Mouse (Mus musculus): ENCODE results near the gene Pkig. TPM values are rescaled to one million over a fixed set of nuclear protein-coding genes. Genes with fewer than 3 reads are reported as not detected.
A peak's percentile ranks its signal among the peaks of the same experiment; 100 is the strongest.

Pkig gene
- polyA plus RNA-seq, 1 experiment, result 138 TPM

GRCm38 (mm10) chr2:163657486-163657885 is 700 bp upstream of the Pkig start:
- WGBS, result 86% methylated on average over 2 of the region's 2 CpGs
- peaks cover 1% of the 10 kb centered on the region; the same call in 1 of the 2 replicates for H3K36me3 ChIP-seq (ENCODE audit: control insufficient read depth, insufficient read depth, low read length)
- peaks cover 15% of the 10 kb centered on the region; the same call in 1 of the 2 replicates for H3K4me1 ChIP-seq (ENCODE audit: control insufficient read depth, insufficient read depth, insufficient read length)
- no peak for DNase-seq (ENCODE audit: low read depth in 1 of 2, low spot score in 2 of 2)
- H3K27ac ChIP-seq (ENCODE audit: insufficient read depth, low read length), result no peak overlapping the region
- TF ChIP-seq POLR2A (IDR thresholded peaks at IDR 0.05; ENCODE audit: low read depth, low read length), result no peak
- no peak for TF ChIP-seq CTCF (IDR thresholded peaks at IDR 0.05; ENCODE audit: extremely low read depth, insufficient read depth, insufficient read length, insufficient replicate concordance)
- no peaks in the 10 kb centered on the region for H3K27me3 ChIP-seq (ENCODE audit: control insufficient read depth, insufficient read depth, low read length)
- no peak overlapping the region for H3K4me3 ChIP-seq (ENCODE audit: extremely low read depth, insufficient read depth, insufficient read length)

- Histone ChIP-seq H3K27me3 (ENCODE audit: control insufficient read depth, insufficient read depth, low read length) (no peaks in the 10 kb centered on the region), H3K4me1 (ENCODE audit: control insufficient read depth, insufficient read depth, insufficient read length) (peaks cover 16% of the 10 kb centered on the region), H3K36me3 (ENCODE audit: control insufficient read depth, insufficient read depth, low read length) (peaks cover 1% of the 10 kb centered on the region; the same call in 1 of the 2 replicates), H3K27ac (ENCODE audit: insufficient read depth, low read length) (peak overlapping the region; percentile 95), H3K4me3 (ENCODE audit: extremely low read depth, insufficient read depth, insufficient read length) (peak overlapping the region; percentile 94)
- whole genome bisulfite sequencing, result 4% methylated on average over 8 of the region's 8 CpGs
- TF ChIP-seq POLR2A (IDR thresholded peaks at IDR 0.05; ENCODE audit: low read depth, low read length), result no peak
- TF ChIP-seq CTCF (IDR thresholded peaks at IDR 0.05; ENCODE audit: extremely low read depth, insufficient read depth, insufficient read length, insufficient replicate concordance), result no peak
- no peak for DNase-seq (ENCODE audit: low read depth in 1 of 2, low spot score in 2 of 2)
These were observed 755 bp downstream of the Pkig start for GRCm38 (mm10) chr2:163658941-163659340.

- H3K4me3 ChIP-seq (ENCODE audit: extremely low read depth, insufficient read depth, insufficient read length), result peak overlapping the region; percentile 94
- WGBS, result 73% methylated on average over 12 of the region's 12 CpGs
These were observed 1.2 kb downstream of the Pkig start for GRCm38 (mm10) chr2:163659431-163659830.

GRCm38 (mm10) chr2:163660103-163660701 is 2.0 kb downstream of the Pkig start:
- 41% methylated on average over 5 of the region's 5 CpGs for WGBS
- Histone ChIP-seq H3K36me3 (ENCODE audit: control insufficient read depth, insufficient read depth, low read length) (peaks cover 1% of the 10 kb centered on the region; the same call in 1 of the 2 replicates), H3K4me1 (ENCODE audit: control insufficient read depth, insufficient read depth, insufficient read length) (peaks cover 28% of the 10 kb centered on the region), H3K27me3 (ENCODE audit: control insufficient read depth, insufficient read depth, low read length) (no peaks in the 10 kb centered on the region), H3K4me3 (ENCODE audit: extremely low read depth, insufficient read depth, insufficient read length) (peak overlapping the region; percentile 24), H3K27ac (ENCODE audit: insufficient read depth, low read length) (peak overlapping the region; percentile 95)
- no peak for TF ChIP-seq CTCF (IDR thresholded peaks at IDR 0.05; ENCODE audit: extremely low read depth, insufficient read depth, insufficient read length, insufficient replicate concordance)
- TF ChIP-seq POLR2A (IDR thresholded peaks at IDR 0.05; ENCODE audit: low read depth, low read length), result no peak
- no peak for DNase-seq (ENCODE audit: low read depth in 1 of 2, low spot score in 2 of 2)

More at GRCm38 (mm10) chr2:163659431-163659830, 1.2 kb downstream of the Pkig start:
- Histone ChIP-seq H3K27ac (ENCODE audit: insufficient read depth, low read length) (peak overlapping the region; percentile 95), H3K4me1 (ENCODE audit: control insufficient read depth, insufficient read depth, insufficient read length) (peaks cover 21% of the 10 kb centered on the region), H3K27me3 (ENCODE audit: control insufficient read depth, insufficient read depth, low read length) (no peaks in the 10 kb centered on the region), H3K36me3 (ENCODE audit: control insufficient read depth, insufficient read depth, low read length) (peaks cover 1% of the 10 kb centered on the region; the same call in 1 of the 2 replicates)
- TF ChIP-seq POLR2A (IDR thresholded peaks at IDR 0.05; ENCODE audit: low read depth, low read length) (no peak), CTCF (IDR thresholded peaks at IDR 0.05; ENCODE audit: extremely low read depth, insufficient read depth, insufficient read length, insufficient replicate concordance) (no peak)
- DNase-seq (ENCODE audit: low read depth in 1 of 2, low spot score in 2 of 2), result peak in 1 of 2 experiments; percentile 35

GRCm38 (mm10) chr2:163661371-163661850 is 3.2 kb downstream of the Pkig start:
- Histone ChIP-seq H3K27me3 (ENCODE audit: control insufficient read depth, insufficient read depth, low read length) (no peaks in the 10 kb centered on the region), H3K27ac (ENCODE audit: insufficient read depth, low read length) (peak overlapping the region; percentile 95), H3K4me1 (ENCODE audit: control insufficient read depth, insufficient read depth, insufficient read length) (peaks cover 34% of the 10 kb centered on the region), H3K4me3 (ENCODE audit: extremely low read depth, insufficient read depth, insufficient read length) (peak overlapping the region; percentile 12; the same call in 1 of the 2 replicates), H3K36me3 (ENCODE audit: control insufficient read depth, insufficient read depth, low read length) (peaks cover 1% of the 10 kb centered on the region; the same call in 1 of the 2 replicates)
- 58% methylated on average over 6 of the region's 6 CpGs for WGBS
- TF ChIP-seq POLR2A (IDR thresholded peaks at IDR 0.05; ENCODE audit: low read depth, low read length), result no peak
- no peak for TF ChIP-seq CTCF (IDR thresholded peaks at IDR 0.05; ENCODE audit: extremely low read depth, insufficient read depth, insufficient read length, insufficient replicate concordance)
- no peak for DNase-seq (ENCODE audit: low read depth in 1 of 2, low spot score in 2 of 2)

- H3K27me3 ChIP-seq (ENCODE audit: control insufficient read depth, insufficient read depth, low read length), result no peaks in the 10 kb centered on the region
- peak overlapping the region; percentile 95 for H3K27ac ChIP-seq (ENCODE audit: insufficient read depth, low read length)
- no peak for DNase-seq (ENCODE audit: low read depth in 1 of 2, low spot score in 2 of 2)
- peaks cover 1% of the 10 kb centered on the region; the same call in 1 of the 2 replicates for H3K36me3 ChIP-seq (ENCODE audit: control insufficient read depth, insufficient read depth, low read length)
- no peak for TF ChIP-seq POLR2A (IDR thresholded peaks at IDR 0.05; ENCODE audit: low read depth, low read length)
- TF ChIP-seq CTCF (IDR thresholded peaks at IDR 0.05; ENCODE audit: extremely low read depth, insufficient read depth, insufficient read length, insufficient replicate concordance), result no peak
- peaks cover 37% of the 10 kb centered on the region for H3K4me1 ChIP-seq (ENCODE audit: control insufficient read depth, insufficient read depth, insufficient read length)
- 50% methylated on average over 5 of the region's 5 CpGs for WGBS
- H3K4me3 ChIP-seq (ENCODE audit: extremely low read depth, insufficient read depth, insufficient read length), result peak overlapping the region; percentile 0; the same call in 1 of the 2 replicates
These were observed 3.9 kb downstream of the Pkig start for GRCm38 (mm10) chr2:163662076-163662475.
